Mouse (Mus musculus): ENCODE results near the gene Bbof1. TPM values are rescaled to one million over a fixed set of nuclear protein-coding genes. Genes with fewer than 3 reads are reported as not detected.

Bbof1 gene
- polyA plus RNA-seq, 1 experiment from 2014 or later = 5.0 TPM

GRCm38 (mm10) chr12:84487324-84488056 lies 78.6 kb downstream of the Bbof1 start:
- no peaks in the 10 kb centered on the region for H3K9me3 ChIP-seq
- H3K4me2 ChIP-seq = peak overlapping the region; percentile 8; the same call in 1 of the 2 replicates
- no peak overlapping the region for H3K4me3 ChIP-seq
- ATAC-seq (ENCODE audit: low FRiP score, low read depth) = peak; percentile 73
- 19% methylated on average over 8 of the region's 8 CpGs for WGBS
- H3K27ac ChIP-seq (replicated peaks) = peak overlapping the region; percentile 45; the same call in 1 of the 2 replicates
- H3K4me1 ChIP-seq (replicated peaks) = peaks cover 10% of the 10 kb centered on the region
- no peak overlapping the region for H3K9ac ChIP-seq
- no peaks in the 10 kb centered on the region for H3K36me3 ChIP-seq
- H3K27me3 ChIP-seq = peaks cover 28% of the 10 kb centered on the region

Other genes with a start within 250 kb of the Bbof1 start
- gene Elmsan1, start 190.2 kb upstream of the Bbof1 start, polyA plus RNA-seq (2015; fragmentation: Nextera tagmentation; extraction: Ambion mirVana) = 4.5 and 4.9 TPM in 2 replicates
- 13.6 and 16.2 TPM in 2 replicates for gene Ptgr2, start 123.8 kb upstream of the Bbof1 start, polyA plus RNA-seq (2015; fragmentation: Nextera tagmentation; extraction: Ambion mirVana)
- gene Zfp410, start 92.2 kb upstream of the Bbof1 start, polyA plus RNA-seq (2015; fragmentation: Nextera tagmentation; extraction: Ambion mirVana) = 63.3 and 66.8 TPM in 2 replicates
- 45.4 and 45.5 TPM in 2 replicates for gene Coq6, start 47.4 kb upstream of the Bbof1 start, polyA plus RNA-seq (2015; fragmentation: Nextera tagmentation; extraction: Ambion mirVana)
- 17.2 and 17.8 TPM in 2 replicates for gene Fam161b, start 47.2 kb upstream of the Bbof1 start, polyA plus RNA-seq (2015; fragmentation: Nextera tagmentation; extraction: Ambion mirVana)
- gene Entpd5, start within 50 bp of the Bbof1 start, polyA plus RNA-seq (2015; fragmentation: Nextera tagmentation; extraction: Ambion mirVana) = 12.0 and 12.7 TPM in 2 replicates
- 20.9 and 21.0 TPM in 2 replicates for gene Rnf113a2, start 8.1 kb downstream of the Bbof1 start, polyA plus RNA-seq (2015; fragmentation: Nextera tagmentation; extraction: Ambion mirVana)
- gene Aldh6a1, start 41.9 kb downstream of the Bbof1 start, polyA plus RNA-seq (2015; fragmentation: Nextera tagmentation; extraction: Ambion mirVana) = 31.0 and 31.2 TPM in 2 replicates
- 31.2 and 32.6 TPM in 2 replicates for gene Lin52, start 42.4 kb downstream of the Bbof1 start, polyA plus RNA-seq (2015; fragmentation: Nextera tagmentation; extraction: Ambion mirVana)
- gene Vsx2, start 160.7 kb downstream of the Bbof1 start, polyA plus RNA-seq (2015; fragmentation: Nextera tagmentation; extraction: Ambion mirVana) = 3.6 TPM in 2 replicates
- 13.8 and 15.4 TPM in 2 replicates for gene Abcd4, start 208.3 kb downstream of the Bbof1 start, polyA plus RNA-seq (2015; fragmentation: Nextera tagmentation; extraction: Ambion mirVana)
- 0.05 TPM in 1 of 2 replicates, not detected in the other for gene Vrtn, start 231.9 kb downstream of the Bbof1 start, polyA plus RNA-seq (2015; fragmentation: Nextera tagmentation; extraction: Ambion mirVana)